Mouse (Mus musculus) forebrain, embryonic 10.5 days (tissue): ENCODE results near the gene Irf3. TPM values are rescaled to one million over a fixed set of nuclear protein-coding genes. Genes with fewer than 3 reads are reported as not detected.

Experiments used
- DNase-seq: peaks from one replicate; pipeline ENCODE4 v3.0.0-alpha.2; 2017; ENCODE audit warnings: low spot score; ENCODE audit errors: extremely low spot score
- H3K27ac ChIP-seq: fragments of 300-500 bp; sonication (generic); 2 replicates; pipeline ENCODE4 v1.5.1; 2016; ENCODE audit warnings: mild to moderate bottlenecking
- H3K27me3 ChIP-seq: fragments of 300-500 bp; sonication (generic); 2 replicates; pipeline ENCODE4 v1.6.1; 2016; ENCODE audit warnings: mild to moderate bottlenecking; ENCODE audit not compliant: poor library complexity, severe bottlenecking
- H3K36me3 ChIP-seq: fragments of 300-500 bp; sonication (generic); replicated peaks from 2 replicates; pipeline ENCODE4 v1.6.1; 2016; ENCODE audit warnings: mild to moderate bottlenecking, moderate library complexity
- H3K4me1 ChIP-seq: fragments of 300-500 bp; sonication (generic); 2 replicates; pipeline ENCODE4 v1.6.1; 2016
- H3K4me3 ChIP-seq: fragments of 300-500 bp; sonication (generic); 2 replicates; pipeline ENCODE4 v1.5.1; 2016; ENCODE audit warnings: mild to moderate bottlenecking, moderate library complexity
- H3K9me3 ChIP-seq: fragments of 300-500 bp; sonication (generic); 2 replicates; pipeline ENCODE4 v1.6.1; 2016; ENCODE audit warnings: mild to moderate bottlenecking, moderate library complexity
- WGBS: fragments of 180-500 bp; shearing (Covaris S2); methylation state at CpG from one replicate; pipeline ENCODE4 v1.1.7; 2016; 5-methylcytosine and 5-hydroxymethylcytosine counted together
- polyA plus RNA-seq: library from polyadenylated mRNA; unstranded; fragments of >200 nt; fragmentation: Nextera tagmentation; extraction: Ambion mirVana; gene quantifications from 2 replicates; pipeline ENCODE4 v1.2.1, GENCODE M21; 2016

Gene Irf3
- 70.5 and 76.0 TPM in 2 replicates for polyA plus RNA-seq

DNA sequence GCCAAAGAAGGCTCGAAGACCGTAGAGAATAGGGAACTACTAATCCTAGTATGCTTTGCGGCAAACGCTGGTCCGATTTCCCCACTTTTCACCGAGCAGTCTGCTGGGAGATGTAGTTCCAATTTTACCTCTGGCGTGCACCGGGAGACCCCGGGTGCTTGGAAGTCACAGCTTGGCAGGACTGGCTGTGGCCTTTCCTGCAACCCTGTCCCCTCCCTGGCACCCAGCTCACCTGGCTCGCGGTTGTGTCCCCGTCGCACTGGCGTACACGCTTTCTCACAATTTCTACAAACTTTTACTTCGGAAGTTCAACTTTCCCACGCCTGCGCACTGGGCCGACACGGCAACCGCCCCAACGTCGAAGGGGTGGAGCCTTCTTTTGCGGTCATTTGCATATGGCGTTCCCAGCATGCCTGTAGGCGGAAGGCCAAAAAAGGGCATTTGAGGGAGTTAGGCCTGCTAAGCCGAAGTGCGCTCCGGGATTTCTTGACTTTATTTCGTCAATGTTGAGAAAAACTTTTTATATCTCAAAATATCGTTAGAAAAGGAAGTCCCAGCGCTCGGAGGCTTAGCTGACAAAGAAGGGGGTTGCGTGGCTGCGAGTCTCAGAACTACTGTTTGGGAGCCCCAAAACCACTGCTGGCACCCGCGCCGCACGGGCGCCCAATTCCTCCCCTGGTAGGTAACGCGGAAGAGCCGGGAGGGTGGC is at the start of gene Irf3:
Irf3 (plus strand) TSS at position 418 of the 709 bp plus-strand sequence.
- Histone ChIP-seq H3K9me3 (no peaks in the 10 kb centered on the region), H3K27me3 (no peaks in the 10 kb centered on the region), H3K36me3 (peaks cover 72% of the 10 kb centered on the region), H3K4me1 (peaks cover 46% of the 10 kb centered on the region), H3K27ac (peak within 1 kb of the TSS; percentile 96), H3K4me3 (peak within 1 kb of the TSS; percentile 80)
- WGBS = under 1% methylated on average over 43 of the region's 43 CpGs
- peak; percentile 95 for DNase-seq

DNA sequence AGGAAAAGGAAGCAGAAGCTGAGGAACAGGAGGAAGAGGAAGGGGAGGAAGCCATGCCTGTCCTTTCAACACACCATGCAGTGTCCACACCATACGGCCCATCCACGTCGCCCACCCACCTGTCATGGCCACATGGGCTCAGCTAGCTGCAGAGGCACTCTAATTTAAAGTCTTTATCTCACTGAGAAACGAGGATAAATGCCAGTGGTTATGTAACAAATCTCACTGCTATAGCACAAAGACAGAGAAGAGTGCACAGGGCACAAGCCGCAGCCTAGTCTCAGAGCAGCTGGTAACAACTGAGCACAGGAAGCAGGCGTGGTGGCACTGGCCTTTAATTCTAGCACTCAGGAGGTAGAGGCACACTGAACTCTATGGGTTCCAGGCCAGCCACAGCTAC is 47.5 kb upstream of the Irf3 start:
- DNase-seq = no peak
- H3K9me3 ChIP-seq = no peaks in the 10 kb centered on the region
- H3K36me3 ChIP-seq = no peaks in the 10 kb centered on the region
- 78% methylated on average over 6 of the region's 6 CpGs for WGBS
- peaks cover 31% of the 10 kb centered on the region for H3K4me1 ChIP-seq
- no peak overlapping the region for H3K27ac ChIP-seq
- H3K27me3 ChIP-seq = peaks cover 41% of the 10 kb centered on the region
- no peak overlapping the region for H3K4me3 ChIP-seq

DNA sequence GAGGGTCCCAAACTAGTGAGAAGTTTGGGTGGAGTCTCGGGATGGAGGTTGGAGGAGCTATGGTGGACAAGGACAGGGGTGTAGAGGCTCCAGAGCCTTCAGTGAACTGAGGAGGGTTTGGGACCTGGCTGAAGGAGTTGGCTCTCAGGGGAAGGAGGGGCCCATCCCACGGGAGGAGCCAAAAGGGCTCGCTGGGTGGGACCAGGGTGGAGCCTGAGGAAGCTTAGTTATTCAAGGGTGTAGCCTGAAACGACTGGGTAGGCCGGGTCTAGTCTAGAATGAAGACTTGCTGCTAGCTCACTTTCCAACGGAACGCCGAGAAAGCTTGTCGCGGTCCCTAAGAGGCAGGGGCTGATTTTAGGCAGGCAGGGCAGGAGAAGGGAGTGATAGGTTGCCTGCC is 45.5 kb upstream of the Irf3 start:
- Histone ChIP-seq H3K27me3 (peaks cover 41% of the 10 kb centered on the region), H3K4me3 (peak overlapping the region; percentile 55), H3K4me1 (peaks cover 33% of the 10 kb centered on the region), H3K9me3 (no peaks in the 10 kb centered on the region), H3K36me3 (no peaks in the 10 kb centered on the region), H3K27ac (peak overlapping the region; percentile 83)
- DNase-seq = peak; percentile 62
- WGBS = under 1% methylated on average over 10 of the region's 10 CpGs

DNA sequence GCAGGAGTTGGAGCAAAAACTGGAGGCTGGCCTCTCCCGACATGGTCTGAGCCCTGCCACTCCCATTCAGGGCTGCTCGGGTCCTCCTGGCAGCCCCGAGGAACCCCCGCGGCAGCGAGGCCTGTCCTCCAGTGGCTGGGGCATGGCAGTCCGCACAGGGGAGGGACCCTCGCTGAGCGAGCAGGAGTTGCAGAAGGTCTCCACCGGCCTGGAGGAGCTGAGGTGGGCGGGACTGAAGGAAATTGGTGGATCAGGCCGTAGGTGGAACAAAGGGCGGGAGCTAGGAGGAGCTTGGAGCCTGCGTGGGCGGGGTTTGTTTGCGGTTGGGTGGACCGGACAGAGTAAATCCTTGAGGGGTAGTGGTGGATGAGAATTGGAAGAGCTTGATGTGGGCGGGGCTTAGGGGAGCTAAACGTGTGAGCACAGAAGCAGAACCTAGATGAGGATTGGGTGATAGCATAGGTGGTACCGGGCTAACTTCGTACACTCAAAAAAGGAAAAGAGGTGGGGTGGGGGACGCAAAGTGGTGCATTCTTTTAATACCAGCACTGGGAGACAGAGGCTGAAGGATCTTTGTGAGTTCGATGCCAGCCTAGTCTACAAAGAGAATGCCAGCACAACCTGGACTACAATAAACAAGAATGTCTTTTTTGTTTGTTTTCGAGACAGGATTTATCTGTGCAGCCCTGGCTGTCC is 44.7 kb upstream of the Irf3 start:
- H3K9me3 ChIP-seq = no peaks in the 10 kb centered on the region
- peaks cover 37% of the 10 kb centered on the region for H3K4me1 ChIP-seq
- whole genome bisulfite sequencing = 7% methylated on average over 24 of the region's 24 CpGs
- peak; percentile 94 for DNase-seq
- peaks cover 41% of the 10 kb centered on the region for H3K27me3 ChIP-seq
- H3K4me3 ChIP-seq = peak overlapping the region; percentile 55
- H3K36me3 ChIP-seq = no peaks in the 10 kb centered on the region
- H3K27ac ChIP-seq = peak overlapping the region; percentile 83

DNA sequence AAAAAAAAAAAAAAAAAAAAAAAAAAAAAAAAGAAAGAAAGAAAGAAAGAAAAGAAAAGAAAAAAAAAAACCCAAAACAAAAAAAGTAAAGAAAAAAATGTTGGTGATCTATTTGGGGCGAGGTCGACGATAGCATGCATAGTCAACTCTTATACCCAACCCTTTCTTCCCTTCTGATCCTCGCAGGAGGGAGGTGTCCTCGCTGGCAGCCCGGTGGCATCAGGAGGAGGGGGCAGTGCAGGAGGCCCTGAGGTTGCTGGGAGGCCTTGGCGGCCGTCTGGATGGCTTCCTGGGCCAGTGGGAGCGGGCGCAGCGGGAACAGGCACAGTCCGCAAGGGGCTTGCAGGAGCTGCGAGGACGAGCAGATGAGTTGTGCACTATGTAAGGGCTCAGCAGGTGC is 43.9 kb upstream of the Irf3 start:
- WGBS = 59% methylated on average over 14 of the region's 14 CpGs
- no peak for DNase-seq
- H3K27ac ChIP-seq = 0 out of 2 replicates have a peak overlapping the region, but pooled peaks have one; percentile 36
- peaks cover 35% of the 10 kb centered on the region for H3K27me3 ChIP-seq
- H3K9me3 ChIP-seq = no peaks in the 10 kb centered on the region
- peaks cover under 1% of the 10 kb centered on the region; the same call in 1 of the 2 replicates for H3K36me3 ChIP-seq
- 0 out of 2 replicates have a peak overlapping the region, but pooled peaks have one; percentile 7 for H3K4me3 ChIP-seq
- peaks cover 32% of the 10 kb centered on the region for H3K4me1 ChIP-seq

DNA sequence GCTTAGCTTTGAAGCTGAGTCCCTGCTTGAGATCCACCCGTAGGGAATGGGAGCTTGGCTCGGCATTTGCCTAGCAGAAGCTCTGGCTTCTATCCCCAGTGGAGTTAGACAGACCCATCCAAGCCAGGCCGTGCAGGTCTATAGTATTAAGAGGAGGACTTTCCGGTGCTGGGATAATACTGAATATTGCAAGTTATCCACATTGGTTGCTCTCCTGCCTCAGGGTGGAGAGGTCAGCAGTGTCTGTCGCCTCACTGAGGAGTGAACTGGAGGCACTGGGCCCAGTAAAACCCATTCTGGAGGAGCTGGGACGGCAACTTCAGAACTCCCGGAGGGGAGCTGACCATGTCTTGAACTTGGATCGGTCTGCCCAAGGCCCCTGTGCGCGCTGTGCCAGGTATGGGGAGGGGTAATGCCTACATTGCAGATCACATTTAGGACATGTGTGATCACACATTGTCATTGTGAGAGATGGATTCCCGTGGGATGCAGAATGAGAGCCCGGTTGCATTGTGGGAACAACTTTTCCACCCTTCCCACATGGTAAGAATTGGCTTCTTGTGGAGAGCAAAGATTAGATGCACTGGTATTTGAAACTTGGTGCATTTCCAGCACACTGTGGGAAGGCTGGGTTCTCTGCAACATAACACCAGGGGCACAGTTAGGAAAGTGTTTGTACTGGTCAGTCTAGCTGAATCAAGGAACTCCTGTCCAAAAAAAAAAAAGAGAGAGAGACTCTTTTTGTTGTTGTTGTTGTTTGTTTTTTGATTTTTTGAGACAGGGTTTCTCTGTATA is 43.2 kb upstream of the Irf3 start:
- Histone ChIP-seq H3K4me1 (peaks cover 32% of the 10 kb centered on the region), H3K27me3 (peaks cover 31% of the 10 kb centered on the region), H3K27ac (no peak overlapping the region), H3K4me3 (no peak overlapping the region), H3K9me3 (no peaks in the 10 kb centered on the region), H3K36me3 (peaks cover 8% of the 10 kb centered on the region)
- 82% methylated on average over 12 of the region's 12 CpGs for WGBS
- peak; percentile 14 for DNase-seq

DNA sequence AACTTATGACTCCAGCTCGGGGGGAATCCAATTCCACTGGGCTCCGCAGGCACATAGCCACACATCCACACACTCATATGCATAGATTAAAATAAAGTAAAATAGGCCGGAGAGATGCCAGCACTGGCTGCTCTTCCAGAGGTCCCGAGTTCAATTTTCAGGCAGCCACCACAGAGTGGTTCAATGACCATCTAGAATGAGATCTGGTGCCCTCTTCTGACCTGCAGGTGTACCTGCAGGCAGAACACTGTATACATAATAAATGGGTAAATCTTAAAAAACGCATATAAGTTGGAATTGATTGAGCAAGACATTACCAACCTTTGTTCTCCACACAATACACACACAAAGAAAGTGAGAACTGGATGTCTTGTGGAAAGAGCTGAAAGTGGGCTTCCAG is 41.8 kb upstream of the Irf3 start:
- Histone ChIP-seq H3K9me3 (no peaks in the 10 kb centered on the region), H3K27me3 (peaks cover 18% of the 10 kb centered on the region), H3K4me1 (peaks cover 32% of the 10 kb centered on the region), H3K27ac (no peak overlapping the region), H3K4me3 (no peak overlapping the region), H3K36me3 (peaks cover 19% of the 10 kb centered on the region)
- peak; percentile 7 for DNase-seq
- 58% methylated on average over 5 of the region's 5 CpGs for WGBS

DNA sequence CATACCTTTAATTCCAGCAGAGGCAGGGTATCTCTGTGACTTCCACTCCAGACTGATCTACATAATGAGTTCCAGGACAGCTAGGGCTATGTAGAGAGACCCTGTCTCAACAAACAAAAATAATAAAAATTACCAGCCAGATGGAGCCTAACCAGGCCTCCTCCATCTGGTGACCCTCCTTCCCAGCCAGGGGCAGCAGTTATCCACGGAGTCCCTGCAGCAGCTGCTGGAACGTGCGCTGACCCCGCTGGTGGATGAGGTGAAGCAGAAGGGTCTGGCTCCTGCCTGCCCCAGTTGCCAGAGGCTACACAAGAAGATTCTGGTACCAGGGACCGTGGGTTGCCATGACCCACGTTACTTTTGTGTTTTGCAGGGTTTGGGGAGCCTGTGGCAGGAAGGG is 41.2 kb upstream of the Irf3 start:
- DNase-seq = peak; percentile 14
- 67% methylated on average over 6 of the region's 6 CpGs for WGBS
- peaks cover 12% of the 10 kb centered on the region for H3K27me3 ChIP-seq
- no peak overlapping the region for H3K27ac ChIP-seq
- peaks cover 26% of the 10 kb centered on the region for H3K36me3 ChIP-seq
- no peaks in the 10 kb centered on the region for H3K9me3 ChIP-seq
- H3K4me1 ChIP-seq = peaks cover 26% of the 10 kb centered on the region
- no peak overlapping the region for H3K4me3 ChIP-seq

DNA sequence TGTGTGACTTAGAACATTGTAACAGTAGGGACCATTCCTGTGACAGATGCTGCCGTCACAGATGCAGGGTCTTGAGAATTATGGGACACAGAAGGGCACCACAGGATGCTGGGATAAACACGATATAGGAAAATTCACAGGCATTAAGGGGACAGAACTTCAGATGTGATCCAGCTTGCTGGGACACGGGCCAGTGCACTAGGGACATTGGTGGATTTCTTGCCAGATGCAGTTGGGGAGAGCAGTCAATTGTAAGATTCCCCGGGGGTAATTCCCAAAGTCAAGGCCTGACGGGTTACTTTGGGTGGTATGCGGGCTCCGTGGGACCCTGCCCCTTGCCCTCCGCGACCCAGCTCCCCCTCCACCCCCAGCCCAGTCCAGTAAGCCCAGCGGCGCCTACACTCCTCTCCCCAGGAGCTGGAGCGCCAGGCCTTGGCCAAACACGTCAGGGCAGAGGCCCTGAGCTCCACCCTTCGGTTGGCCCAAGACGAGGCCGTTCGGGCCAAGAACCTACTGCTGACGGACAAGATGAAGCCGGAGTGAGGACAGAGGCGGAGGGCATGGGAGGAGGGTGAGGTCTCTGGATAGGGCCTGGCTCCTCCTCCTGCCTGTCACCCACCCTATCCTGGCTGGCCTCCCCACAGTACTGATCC is 40.1 kb upstream of the Irf3 start:
- no peak overlapping the region for H3K4me3 ChIP-seq
- DNase-seq = peak; percentile 12
- H3K27ac ChIP-seq = no peak overlapping the region
- H3K27me3 ChIP-seq = 0 out of 2 replicates have a peak, but pooled peaks cover 2% of the 10 kb centered on the region
- no peaks in the 10 kb centered on the region for H3K9me3 ChIP-seq
- H3K36me3 ChIP-seq = peaks cover 36% of the 10 kb centered on the region
- H3K4me1 ChIP-seq = peaks cover 16% of the 10 kb centered on the region
- 80% methylated on average over 20 of the region's 20 CpGs for WGBS

DNA sequence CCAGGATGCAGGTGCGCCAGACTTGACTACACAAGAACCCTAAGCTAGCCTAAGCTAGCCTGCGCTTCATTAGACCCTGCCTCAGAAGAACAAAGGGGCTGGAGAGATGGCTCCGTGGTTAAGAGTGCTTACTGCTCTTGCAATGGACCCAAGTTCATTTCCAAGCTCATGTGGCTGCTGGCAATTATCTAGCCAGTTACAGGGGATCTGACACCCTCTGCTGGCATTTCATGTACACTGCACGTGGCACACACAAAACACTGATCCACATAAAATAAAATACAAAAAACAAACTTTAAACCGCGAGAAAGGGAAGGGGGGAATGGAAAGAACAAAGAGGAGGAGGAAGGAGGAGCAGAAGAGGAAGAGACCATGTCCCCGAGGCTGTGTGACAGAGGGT is 39.2 kb upstream of the Irf3 start:
- H3K27ac ChIP-seq = no peak overlapping the region
- H3K4me1 ChIP-seq = peaks cover 7% of the 10 kb centered on the region
- no peak for DNase-seq
- H3K9me3 ChIP-seq = no peaks in the 10 kb centered on the region
- no peaks in the 10 kb centered on the region for H3K27me3 ChIP-seq
- WGBS = 63% methylated on average over 7 of the region's 7 CpGs
- H3K36me3 ChIP-seq = peaks cover 44% of the 10 kb centered on the region
- H3K4me3 ChIP-seq = no peak overlapping the region

DNA sequence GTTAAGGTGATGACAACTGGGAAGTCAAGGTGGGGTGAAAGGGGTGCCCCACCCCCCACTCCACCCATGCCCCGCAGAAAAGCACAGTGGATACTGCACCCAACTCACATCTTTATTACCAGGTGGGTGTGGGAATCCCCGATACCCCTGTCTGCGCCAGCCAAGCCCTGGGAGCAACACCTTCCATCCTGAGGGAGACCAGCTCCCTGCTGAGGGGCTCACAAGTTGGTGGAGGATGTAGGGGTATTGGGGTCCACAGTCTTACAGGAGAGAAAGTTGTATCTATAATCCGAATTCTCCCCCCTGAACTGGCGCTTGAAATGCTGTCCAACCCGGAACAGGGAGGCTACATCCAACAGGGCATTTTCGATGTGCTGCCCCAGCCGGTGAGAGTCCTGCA is 38.2 kb upstream of the Irf3 start:
- no peak overlapping the region for H3K4me3 ChIP-seq
- H3K27me3 ChIP-seq = no peaks in the 10 kb centered on the region
- H3K4me1 ChIP-seq = peaks cover 7% of the 10 kb centered on the region; the same call in 1 of the 2 replicates
- H3K27ac ChIP-seq = no peak overlapping the region
- WGBS = 85% methylated on average over 8 of the region's 8 CpGs
- DNase-seq = no peak
- H3K36me3 ChIP-seq = peaks cover 54% of the 10 kb centered on the region
- H3K9me3 ChIP-seq = no peaks in the 10 kb centered on the region

DNA sequence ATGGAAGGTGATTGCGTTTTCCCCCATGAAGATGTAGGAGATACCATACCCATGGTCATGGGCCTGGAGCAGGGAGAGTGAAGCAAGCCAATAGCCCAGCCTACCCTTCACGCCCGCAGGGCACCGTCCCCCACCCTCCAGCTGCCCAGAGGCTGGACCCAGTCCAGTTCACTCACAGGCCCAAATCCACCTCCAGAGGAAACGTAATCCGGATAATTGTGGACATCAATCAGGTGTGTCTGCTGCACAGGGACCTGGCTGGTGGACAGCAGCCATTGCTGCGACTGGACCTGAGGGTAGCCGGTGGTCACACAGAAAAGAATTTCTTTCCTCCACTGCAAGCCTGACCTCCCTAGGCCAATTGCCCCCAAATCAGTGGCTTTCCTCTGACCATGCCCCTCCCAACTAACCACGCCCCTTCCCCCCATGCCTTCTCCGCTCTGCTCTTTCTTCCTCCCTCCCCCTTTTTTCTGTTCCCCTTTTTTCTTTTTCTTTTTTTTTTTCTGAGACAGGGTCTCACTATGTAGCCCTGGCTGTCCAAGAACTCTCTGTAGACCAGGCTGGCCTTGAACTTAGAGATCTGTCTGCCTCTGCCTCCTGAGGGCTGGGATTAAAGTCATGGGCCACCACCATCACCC is 37.5 kb upstream of the Irf3 start:
- WGBS = 92% methylated on average over 10 of the region's 10 CpGs
- Histone ChIP-seq H3K9me3 (no peaks in the 10 kb centered on the region), H3K4me3 (no peak overlapping the region), H3K36me3 (peaks cover 58% of the 10 kb centered on the region), H3K27ac (no peak overlapping the region), H3K27me3 (no peaks in the 10 kb centered on the region), H3K4me1 (peaks cover 7% of the 10 kb centered on the region; the same call in 1 of the 2 replicates)
- DNase-seq = no peak
